Mouse (Mus musculus) thymus, adult 2 months (tissue): Measurements from ENCODE around the gene Cmtm3. TPM values are rescaled to one million over a fixed set of nuclear protein-coding genes. Genes with fewer than 3 reads are reported as not detected.
A peak's percentile ranks its signal among the peaks of the same experiment; 100 is the strongest.

Source experiments
- DNase-seq: peaks from one replicate; pipeline ENCODE4 v3.0.0; 2021
- H3K27ac ChIP-seq: fragments of 200-500 bp; 2 replicates; pipeline ENCODE4 v1.5.1; 2012; ENCODE audit warnings: low read length, control low read depth; ENCODE audit not compliant: control insufficient read depth, insufficient read depth
- H3K27me3 ChIP-seq: fragments of 200-500 bp; 2 replicates; pipeline ENCODE4 v1.6.1; 2012; ENCODE audit warnings: mild to moderate bottlenecking, low read length, moderate library complexity, mixed read lengths; ENCODE audit not compliant: control insufficient read depth, insufficient read depth
- H3K36me3 ChIP-seq: fragments of 200-500 bp; 2 replicates; pipeline ENCODE4 v1.6.1; 2012; ENCODE audit warnings: mild to moderate bottlenecking, low read length, moderate library complexity; ENCODE audit not compliant: control insufficient read depth, insufficient read depth
- H3K4me1 ChIP-seq: fragments of 200-500 bp; replicated peaks from 2 replicates; pipeline ENCODE4 v1.6.1; 2012; ENCODE audit warnings: low read length; ENCODE audit not compliant: control insufficient read depth, insufficient read depth
- H3K4me3 ChIP-seq: fragments of 200-500 bp; 2 replicates; pipeline ENCODE4 v1.5.1; 2012; ENCODE audit warnings: mild to moderate bottlenecking, low read length, control low read depth, moderate library complexity; ENCODE audit not compliant: control insufficient read depth, insufficient read depth
- CTCF ChIP-seq: fragments of 200-500 bp; IDR thresholded peaks from 2 replicates; pipeline ENCODE4 v1.5.1; 2012; ENCODE audit warnings: mild to moderate bottlenecking, control low read depth, low read length, moderate library complexity, borderline replicate concordance; ENCODE audit not compliant: control insufficient read depth, poor library complexity, insufficient read depth; ENCODE audit errors: extremely low read depth
- POLR2A ChIP-seq: fragments of 200-500 bp; IDR thresholded peaks from 2 replicates; pipeline ENCODE4 v1.6.1; 2012; ENCODE audit warnings: mild to moderate bottlenecking, low read length, control low read depth, moderate library complexity; ENCODE audit not compliant: control insufficient read depth, poor library complexity, insufficient read depth; ENCODE audit errors: extremely low read depth
- WGBS: fragments of 180-500 bp; shearing (Covaris S2); methylation state at CpG from one replicate; pipeline ENCODE4 v1.1.7; 2018; 5-methylcytosine and 5-hydroxymethylcytosine counted together
- polyA plus RNA-seq: library from polyadenylated mRNA; depleted of rRNA; stranded (reverse); fragments of >200 nt; gene quantifications from 2 replicates; pipeline ENCODE4 v1.2.3, GENCODE M21; 2012

The Cmtm3 gene
- polyA plus RNA-seq, 1 experiment: 63.4 TPM

GRCm38 (mm10) chr8:104337890-104338289 lies 1.3 kb upstream of the Cmtm3 start:
- DNase-seq: no peak
- H3K36me3 ChIP-seq: no peaks in the 10 kb centered on the region
- TF ChIP-seq CTCF (0 out of 2 replicates have a peak, but pooled peaks have one; percentile 16), POLR2A (no peak)
- no peak overlapping the region for H3K4me3 ChIP-seq
- H3K27me3 ChIP-seq: no peaks in the 10 kb centered on the region
- H3K27ac ChIP-seq: no peak overlapping the region
- 57% methylated on average over 3 of the region's 3 CpGs for WGBS
- peaks cover 17% of the 10 kb centered on the region for H3K4me1 ChIP-seq

- Histone ChIP-seq H3K27me3 (no peaks in the 10 kb centered on the region), H3K27ac (no peak overlapping the region), H3K4me3 (peak overlapping the region; percentile 52), H3K4me1 (peaks cover 17% of the 10 kb centered on the region), H3K36me3 (no peaks in the 10 kb centered on the region)
- no peak for TF ChIP-seq POLR2A
- TF ChIP-seq CTCF: no peak
- DNase-seq: no peak
- 7% methylated on average over 6 of the region's 6 CpGs for WGBS
Measured at GRCm38 (mm10) chr8:104339983-104340232, 698 bp downstream of the Cmtm3 start.

DNA sequence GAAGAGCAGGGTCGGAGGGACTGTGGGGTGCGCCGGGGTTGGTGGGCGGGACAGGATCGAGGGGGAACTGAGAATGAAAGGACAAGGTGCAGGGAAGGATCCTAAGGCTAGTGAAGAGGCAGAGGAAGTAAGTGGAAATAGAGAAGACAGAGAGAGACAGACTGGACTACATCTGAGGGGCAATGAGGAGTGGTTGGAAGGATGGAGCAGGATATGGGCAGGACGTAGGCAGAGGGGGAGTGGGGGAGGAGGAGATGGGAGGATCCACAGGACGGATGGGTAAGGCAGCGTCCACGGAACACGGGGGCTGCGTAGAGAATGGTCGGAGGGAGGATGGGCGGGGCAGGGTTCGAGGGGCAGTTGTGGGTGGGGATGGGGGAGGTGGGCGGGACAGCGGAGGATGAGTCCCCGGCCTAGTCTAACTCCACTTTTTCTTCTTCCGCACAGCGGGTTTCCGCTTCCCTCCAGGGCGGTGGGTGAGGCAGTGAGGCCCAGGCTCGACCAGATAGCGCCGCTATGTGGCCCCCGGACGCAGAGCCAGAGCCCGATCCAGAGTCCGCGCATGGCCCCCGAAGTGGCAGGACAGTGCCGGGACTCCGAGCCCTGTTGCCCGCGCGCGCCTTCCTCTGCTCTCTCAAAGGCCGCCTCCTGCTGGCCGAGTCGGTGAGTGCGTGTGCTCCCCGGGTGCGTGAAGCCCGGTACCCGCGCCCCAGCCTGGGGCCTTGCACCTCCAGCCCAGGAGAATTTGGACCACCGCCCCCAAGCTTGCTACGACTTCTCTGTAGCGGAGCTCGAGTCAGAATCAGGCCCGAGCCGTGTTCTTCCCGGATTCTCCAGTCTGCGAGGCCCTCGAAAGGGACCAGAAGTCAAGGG lies 1.3 kb downstream of the Cmtm3 start:
- Histone ChIP-seq H3K4me3 (peak overlapping the region; percentile 52), H3K27ac (no peak overlapping the region), H3K4me1 (peaks cover 17% of the 10 kb centered on the region), H3K36me3 (no peaks in the 10 kb centered on the region), H3K27me3 (no peaks in the 10 kb centered on the region)
- TF ChIP-seq CTCF: peak; percentile 85; the same call in 1 of the 2 replicates
- TF ChIP-seq POLR2A: no peak
- WGBS: 1% methylated on average over 52 of the region's 54 CpGs
- DNase-seq: peak; percentile 82

- H3K4me1 ChIP-seq: peaks cover 17% of the 10 kb centered on the region
- no peak for TF ChIP-seq CTCF
- no peak for TF ChIP-seq POLR2A
- H3K27me3 ChIP-seq: no peaks in the 10 kb centered on the region
- no peak for DNase-seq
- WGBS: 5% methylated on average over 24 of the region's 24 CpGs
- H3K27ac ChIP-seq: no peak overlapping the region
- H3K36me3 ChIP-seq: no peaks in the 10 kb centered on the region
- H3K4me3 ChIP-seq: peak overlapping the region; percentile 52
Measured at GRCm38 (mm10) chr8:104341106-104341561, 1.9 kb downstream of the Cmtm3 start.

- H3K4me3 ChIP-seq: no peak overlapping the region
Measured at GRCm38 (mm10) chr8:104341678-104342077, 2.5 kb downstream of the Cmtm3 start.

DNA sequence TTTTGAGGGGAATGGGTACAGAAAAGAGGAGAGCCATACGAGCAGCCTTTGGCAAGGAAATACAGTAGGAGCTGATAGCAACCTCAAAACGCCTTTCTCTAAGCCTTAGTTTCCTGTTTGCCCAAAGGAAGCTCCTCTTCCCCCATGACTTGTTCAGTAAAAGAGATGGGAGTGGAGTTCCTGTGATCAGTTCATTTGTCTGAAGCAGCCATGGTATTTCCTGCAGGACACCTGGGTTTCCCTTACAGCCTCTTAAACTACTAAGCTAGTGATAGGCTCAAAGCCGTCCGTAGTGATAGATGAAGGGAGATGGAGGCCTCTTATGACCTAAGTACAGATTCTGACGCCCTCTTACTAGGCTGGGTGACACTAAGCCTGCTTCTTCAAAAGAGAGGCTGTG lies 3.2 kb downstream of the Cmtm3 start:
- Histone ChIP-seq H3K36me3 (no peaks in the 10 kb centered on the region), H3K27ac (no peak overlapping the region), H3K4me3 (no peak overlapping the region), H3K4me1 (peaks cover 17% of the 10 kb centered on the region), H3K27me3 (no peaks in the 10 kb centered on the region)
- TF ChIP-seq POLR2A: no peak
- TF ChIP-seq CTCF: no peak
- DNase-seq: no peak
- 80% methylated on average over 5 of the region's 5 CpGs for WGBS

More at GRCm38 (mm10) chr8:104341678-104342077, 2.5 kb downstream of the Cmtm3 start:
- Histone ChIP-seq H3K4me1 (peaks cover 17% of the 10 kb centered on the region), H3K27ac (no peak overlapping the region), H3K27me3 (no peaks in the 10 kb centered on the region), H3K36me3 (no peaks in the 10 kb centered on the region)
- no peak for DNase-seq
- no peak for TF ChIP-seq CTCF
- TF ChIP-seq POLR2A: no peak
- 87% methylated on average over 6 of the region's 6 CpGs for WGBS

DNA sequence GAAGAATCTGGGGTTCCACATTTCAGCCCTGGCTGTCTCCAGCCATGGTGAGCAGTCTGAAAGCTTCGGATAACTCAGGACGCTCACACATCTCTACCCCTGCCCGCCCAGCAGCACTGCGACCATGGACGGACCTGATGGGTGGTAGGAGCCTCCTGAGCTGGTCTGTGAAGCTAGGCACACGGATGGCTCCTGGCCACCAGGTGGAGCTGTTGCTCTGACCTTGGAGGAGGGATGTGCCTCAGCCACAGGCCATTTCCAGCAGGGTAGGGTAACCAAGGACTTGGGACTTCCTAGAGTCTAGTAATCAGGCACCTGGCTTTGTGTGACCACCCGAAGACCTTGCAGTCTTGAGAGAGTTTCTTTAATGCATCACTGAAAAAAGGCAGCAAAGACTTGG lies 4.7 kb downstream of the Cmtm3 start:
- Histone ChIP-seq H3K4me3 (no peak overlapping the region), H3K27me3 (no peaks in the 10 kb centered on the region), H3K4me1 (peaks cover 17% of the 10 kb centered on the region), H3K36me3 (no peaks in the 10 kb centered on the region), H3K27ac (no peak overlapping the region)
- 31% methylated on average over 7 of the region's 7 CpGs for WGBS
- peak; percentile 83 for DNase-seq
- no peak for TF ChIP-seq POLR2A
- TF ChIP-seq CTCF: peak; percentile 87
